In the genomic region with DNA sequence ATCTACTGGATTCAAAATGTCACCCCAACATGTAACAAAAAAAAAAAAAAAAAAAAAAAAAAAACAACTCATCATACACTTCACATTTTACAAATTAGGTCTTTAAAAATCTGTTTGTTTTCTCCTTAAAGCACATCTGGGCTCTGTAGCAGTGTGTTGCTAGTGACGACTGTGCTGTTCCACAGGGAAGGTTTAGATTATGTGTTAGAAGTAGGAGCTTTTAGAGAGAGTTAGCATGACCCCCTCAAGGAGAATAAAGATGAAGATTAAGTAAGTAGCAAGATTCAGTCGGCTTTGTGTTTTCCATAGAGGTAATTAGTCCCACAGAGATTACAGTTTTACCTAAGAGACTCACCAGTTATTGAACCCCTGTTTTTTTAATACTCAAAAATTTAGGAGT, we compare ENCODE assay signal across 16 mouse cellular contexts.
"Had no signal": no experiment of that assay in that cellular context is flagged by ENCODE, and none has a peak within 500 bp of the region (broad histone marks: within the 10 kb centered on the region; RNA-seq: fewer than 3 reads in every experiment).

No protein-coding gene starts in this region.

- H3K27ac ChIP-seq: left cerebral cortex, adult 2 months; liver, embryonic 15.5 days; lung, embryonic 15.5 days; midbrain, embryonic 13.5 days; neural tube, embryonic 13.5 days; stomach, postnatal 0 days had no signal

- H3K36me3 ChIP-seq: liver, embryonic 15.5 days; lung, embryonic 15.5 days; midbrain, embryonic 13.5 days; neural tube, embryonic 13.5 days had no signal

- H3K27me3 ChIP-seq: liver, embryonic 15.5 days; lung, embryonic 15.5 days; midbrain, embryonic 13.5 days; neural tube, embryonic 13.5 days had no signal

- H3K9me3 ChIP-seq: liver, embryonic 15.5 days; lung, embryonic 15.5 days; midbrain, embryonic 13.5 days; neural tube, embryonic 13.5 days had no signal

- H3K4me3 ChIP-seq: liver, embryonic 15.5 days; lung, embryonic 15.5 days; midbrain, embryonic 13.5 days; neural tube, embryonic 13.5 days had no signal

- H3K4me2 ChIP-seq: liver, embryonic 11.5 days; liver, embryonic 15.5 days; lung, embryonic 15.5 days; midbrain, embryonic 13.5 days; neural tube, embryonic 13.5 days had no signal

- H3K9ac ChIP-seq: liver, embryonic 15.5 days; lung, embryonic 15.5 days; midbrain, embryonic 13.5 days; neural tube, embryonic 13.5 days had no signal

- DNase-seq: kidney, postnatal 10 days; kidney, postnatal 36 days; layer of hippocampus, postnatal 36 days; lung, adult 18-20 months; right cerebral cortex, postnatal 14 days; right cerebral cortex, postnatal 4 days; thymus, adult 2 months; thymus, postnatal 14 days; thymus, postnatal 4 days had no signal

- H3K4me1 ChIP-seq: midbrain, embryonic 13.5 days; neural tube, embryonic 13.5 days had no signal

- ATAC-seq: midbrain, embryonic 13.5 days had no signal
